Mouse (Mus musculus) kidney, postnatal 4 days (tissue): ENCODE data around the gene Gm20905.
"Not testable (repeated sequence)": the region's sequence is repeated elsewhere in the genome, so short reads cannot be mapped to it uniquely, and the experiment has no call there.

ENCODE experiments used
- DNase-seq, 2 experiments: peaks; one replicate each; pipeline ENCODE4 v3.0.0; 2021; ENCODE audit warnings: mixed read lengths in 2 of 2

Gene Gm20905

GRCm38 (mm10) chrY:37259503-37259902 is at the start of gene Gm20905:
TSS of gene Gm20905 (minus strand) at chrY:37259603.
- DNase-seq, result not testable (repeated sequence)
